Mouse (Mus musculus) adipocyte (in vitro differentiated cells): ENCODE results near the gene Grip1.
A peak's percentile ranks its signal among the peaks of the same experiment; 100 is the strongest.

ENCODE experiments used
- DNase-seq: peaks from one replicate; pipeline ENCODE4 v3.0.0-alpha.2; 2016; ENCODE audit warnings: low spot score

Gene Grip1

DNA sequence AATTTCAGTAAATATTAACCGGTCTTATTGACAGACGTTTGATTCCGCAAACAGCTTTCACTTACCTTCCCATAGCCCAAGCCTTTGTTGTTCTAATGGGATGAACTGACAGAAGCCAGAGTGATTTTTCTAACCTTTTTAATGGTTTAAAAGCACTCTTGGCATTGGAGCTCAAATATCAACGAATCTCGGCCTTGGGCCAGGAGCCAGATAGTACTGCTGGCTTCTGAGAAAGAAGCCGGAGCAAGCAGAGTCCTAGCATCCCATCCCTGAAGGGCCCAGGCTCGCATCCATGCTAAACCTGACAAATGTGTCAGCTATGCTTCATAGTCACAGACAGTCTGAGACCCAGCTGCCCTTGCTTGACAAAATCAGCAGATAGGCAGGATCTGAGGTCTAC lies 302.6 kb downstream of the Grip1 start:
- no peak for DNase-seq

DNA sequence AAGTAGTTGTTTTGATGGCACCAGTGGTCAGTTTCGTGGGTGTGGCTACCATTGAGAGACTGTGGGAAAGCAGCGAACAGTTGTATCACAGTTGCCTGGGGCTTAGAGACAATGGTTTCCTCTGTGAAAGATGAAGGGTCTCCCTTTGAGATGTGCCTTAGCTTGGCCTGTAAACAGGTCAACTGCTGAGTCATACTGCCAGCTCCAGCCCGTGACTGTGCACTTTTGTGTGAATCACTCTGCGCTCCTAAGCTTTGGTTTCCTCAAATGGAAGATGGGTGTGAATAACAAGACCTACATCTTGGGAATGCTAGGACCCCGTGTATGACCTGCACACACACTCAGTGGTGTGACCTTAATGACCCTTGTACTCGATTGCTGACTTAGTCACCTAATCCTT lies 303.6 kb downstream of the Grip1 start:
- DNase-seq: no peak

DNA sequence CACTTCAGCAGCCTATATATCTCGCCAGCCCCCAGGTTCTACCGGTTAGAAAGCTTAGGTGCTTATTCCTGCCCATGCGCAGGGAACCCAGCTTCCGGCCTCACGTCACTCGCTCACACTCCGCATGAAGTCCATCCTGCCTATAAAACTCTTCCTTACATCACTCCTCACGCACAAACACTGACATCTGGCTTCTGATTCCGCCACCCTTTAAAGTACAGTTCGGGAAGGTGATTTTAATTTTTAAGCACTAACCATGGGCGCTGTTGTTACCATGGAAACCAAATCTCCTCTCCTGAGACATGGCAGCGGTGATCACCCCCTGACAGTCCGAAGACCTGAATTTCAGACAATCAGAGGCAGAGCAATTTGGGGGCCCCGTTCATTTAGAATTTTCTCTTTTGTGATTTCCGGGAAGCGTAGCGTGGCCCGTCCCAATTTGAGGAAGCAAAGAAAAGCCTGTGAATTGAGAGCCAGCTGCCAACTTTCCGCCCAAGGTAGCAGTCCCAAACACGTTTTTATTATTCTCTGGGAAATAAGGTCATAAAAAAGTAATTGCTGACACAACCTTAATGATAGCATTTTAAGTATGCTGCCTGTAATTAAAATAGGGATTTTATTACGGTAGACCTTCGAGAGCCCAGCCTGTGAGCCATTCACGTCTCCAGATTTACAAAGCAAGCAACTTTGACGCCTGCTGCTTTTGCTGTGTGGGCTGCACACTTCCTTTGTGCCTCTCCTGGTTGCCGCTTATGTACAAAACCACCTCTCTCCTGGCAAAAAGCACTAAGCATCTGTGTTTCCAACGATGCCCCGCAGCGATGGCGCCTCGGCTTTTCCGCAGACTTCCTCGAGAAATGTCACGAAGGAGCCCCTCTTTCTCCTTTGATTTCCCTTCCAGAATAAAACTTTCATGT lies 308.1 kb downstream of the Grip1 start:
- no peak for DNase-seq

DNA sequence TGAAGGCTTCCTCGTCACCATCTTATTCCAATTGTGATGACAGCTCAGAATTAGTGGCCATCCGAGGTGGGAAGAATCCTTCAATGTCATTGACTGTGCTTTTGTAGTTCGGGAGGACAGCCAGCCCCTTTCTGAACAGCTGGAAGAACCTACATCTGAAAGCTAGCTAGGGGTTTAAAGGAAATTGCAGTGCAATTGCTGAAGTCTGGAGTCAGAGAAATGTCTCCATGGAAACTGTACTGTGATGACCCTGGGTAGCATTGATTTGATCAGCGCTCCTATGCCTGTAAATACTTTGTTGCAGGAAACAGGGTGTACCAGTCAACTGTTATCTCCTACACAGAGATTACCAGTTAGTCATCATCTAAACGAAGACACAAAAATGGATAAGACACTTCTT lies 325.2 kb downstream of the Grip1 start:
- DNase-seq: no peak

DNA sequence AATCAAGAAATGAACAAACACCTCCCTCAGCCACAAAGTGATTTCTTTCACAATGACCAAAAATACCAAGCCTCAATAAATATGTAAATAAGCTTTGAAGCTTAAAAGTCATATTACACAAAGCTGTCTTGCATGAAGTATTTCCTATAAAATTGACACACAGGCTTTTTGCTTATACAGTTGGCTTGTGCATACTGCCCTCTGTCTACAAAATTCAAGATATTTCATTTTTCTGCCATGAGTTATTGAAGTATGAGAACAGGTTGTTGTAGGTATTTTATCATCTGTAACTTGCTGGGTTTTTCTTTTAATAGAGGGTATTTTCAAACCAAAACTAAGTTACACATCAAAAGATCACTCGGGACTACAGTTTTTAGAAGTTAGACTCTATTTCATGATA lies 326.0 kb downstream of the Grip1 start:
- DNase-seq: no peak

DNA sequence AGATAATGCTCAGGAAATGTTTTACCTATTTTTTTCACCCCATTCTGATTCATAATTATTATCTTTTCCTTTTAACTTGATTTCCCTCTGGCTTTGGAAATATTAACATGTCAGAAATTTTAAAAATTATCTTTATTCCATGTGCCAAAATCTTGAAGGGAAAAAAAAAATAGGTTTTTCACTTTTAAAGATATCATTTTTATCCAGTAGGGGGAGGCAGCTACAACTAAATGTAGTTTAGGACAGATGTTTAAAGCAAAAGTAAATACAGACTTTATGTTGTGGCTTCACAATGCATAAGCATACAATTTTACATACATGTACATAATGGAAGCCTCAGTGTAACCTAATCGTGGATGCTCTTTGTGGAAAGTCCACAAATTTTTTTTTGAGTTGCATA lies 336.9 kb downstream of the Grip1 start:
- peak; percentile 15 for DNase-seq

DNA sequence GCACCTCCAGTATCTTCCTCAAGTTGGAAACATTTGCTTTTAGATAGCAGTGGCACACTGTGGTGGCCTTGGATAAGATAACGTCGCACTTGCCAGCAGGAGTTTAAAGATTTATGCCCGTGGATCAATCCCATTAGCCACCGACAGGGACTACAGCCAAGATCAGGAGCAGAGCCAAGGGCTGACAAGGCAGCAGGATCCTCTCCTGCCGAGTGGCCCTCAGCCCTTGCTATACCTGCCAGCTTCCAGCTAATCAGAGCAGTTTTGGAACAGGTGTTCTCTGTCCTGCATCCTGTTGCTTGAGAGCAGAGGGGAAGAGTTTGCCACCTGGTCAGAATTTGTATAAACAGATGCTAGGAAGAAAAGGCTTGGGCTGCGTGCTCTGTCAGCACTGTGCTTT lies 348.8 kb downstream of the Grip1 start:
- no peak for DNase-seq

DNA sequence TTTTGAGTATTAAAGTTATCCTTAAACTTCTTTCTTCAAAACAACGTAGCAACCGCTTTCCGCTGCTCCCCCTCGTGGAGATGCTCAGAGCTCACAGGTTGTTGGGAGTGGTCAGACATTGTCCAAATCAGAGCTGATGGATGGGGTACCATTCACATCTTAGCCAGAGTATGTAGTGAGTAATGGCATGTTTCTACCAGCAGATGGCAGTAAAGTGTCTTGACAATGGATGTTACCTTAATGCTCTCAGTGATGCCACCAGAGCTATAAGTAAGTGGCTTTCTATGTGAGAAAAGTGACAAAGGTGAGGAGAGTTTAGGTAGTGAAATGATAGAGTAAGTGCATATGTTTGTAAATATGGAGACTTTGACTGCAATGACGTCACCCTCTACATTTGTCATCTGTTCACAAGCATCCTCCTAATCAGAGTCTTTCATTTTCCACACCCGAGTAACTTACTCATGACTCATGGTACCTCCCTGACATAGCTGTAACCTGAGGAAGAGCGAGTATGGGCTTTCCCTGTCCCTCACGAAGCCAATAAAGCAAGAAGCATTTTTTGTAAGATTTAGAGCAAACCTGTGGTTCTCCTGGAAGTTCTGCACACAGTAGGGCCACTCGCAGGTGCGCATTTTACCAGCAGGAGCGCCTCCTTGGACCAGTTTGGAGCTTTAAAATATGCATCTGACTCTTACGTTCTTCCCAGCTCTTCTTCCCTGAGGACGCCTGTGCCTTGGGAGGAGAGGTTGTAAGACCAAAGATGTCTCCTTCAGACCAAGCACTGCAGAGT lies 350.2 kb downstream of the Grip1 start:
- DNase-seq: peak; percentile 55

DNA sequence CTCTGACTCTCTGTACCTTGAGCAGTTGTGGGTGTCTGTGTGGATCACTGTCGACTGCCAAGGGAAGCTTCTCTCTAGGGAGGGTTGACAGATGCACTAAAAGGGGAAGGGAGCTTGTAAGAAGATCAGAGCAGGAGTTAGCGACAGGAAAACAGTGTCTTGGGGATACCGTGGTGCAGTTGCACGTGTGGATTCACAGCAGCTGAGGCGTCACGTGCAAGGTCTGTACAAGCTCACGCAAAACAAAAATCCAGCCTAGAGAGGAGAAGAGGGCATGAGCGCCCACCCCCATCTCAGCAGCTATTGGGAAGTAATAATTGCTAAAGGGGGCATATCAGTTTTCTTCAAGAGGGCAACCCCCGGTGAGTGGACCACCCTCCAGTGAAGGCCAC lies 350.8 kb downstream of the Grip1 start:
- no peak for DNase-seq

DNA sequence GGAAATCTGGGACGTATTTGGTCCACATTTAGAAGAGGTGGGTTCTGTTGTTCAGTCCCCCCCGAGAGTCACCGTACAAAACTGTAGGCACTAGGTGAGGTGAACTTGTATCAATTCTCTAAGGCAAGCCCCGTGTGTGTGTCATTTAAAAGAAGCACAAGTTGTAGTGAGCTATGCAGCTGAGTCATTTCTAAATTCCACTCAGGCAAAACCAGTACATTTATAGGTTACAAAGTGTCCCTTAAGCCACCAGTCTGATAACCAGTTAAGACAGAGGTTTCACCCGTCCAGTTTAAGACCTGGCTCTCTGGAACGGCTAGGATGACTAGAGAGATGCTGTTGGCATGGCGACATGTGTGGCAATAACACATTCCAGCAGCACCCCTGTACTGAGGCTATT lies 351.5 kb downstream of the Grip1 start:
- no peak for DNase-seq

DNA sequence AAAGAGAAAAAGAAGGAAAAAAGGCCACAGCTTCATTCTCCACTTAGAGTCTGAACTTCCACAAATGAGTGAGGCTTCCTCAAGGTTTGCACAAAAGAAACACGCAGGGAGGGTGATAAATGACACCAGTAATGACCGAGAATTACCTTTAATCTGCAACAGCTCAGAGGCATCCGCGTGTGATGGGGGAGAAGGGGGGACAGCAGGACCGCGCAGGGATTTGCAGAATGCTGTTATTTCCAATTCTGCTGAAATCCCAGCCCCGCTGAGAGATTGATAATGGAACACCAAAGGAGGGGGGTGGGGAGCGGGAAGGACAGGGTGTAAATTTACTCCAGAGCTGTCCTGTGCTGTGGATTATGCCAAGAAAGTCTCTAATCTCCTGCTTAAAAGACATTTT lies 352.5 kb downstream of the Grip1 start:
- no peak for DNase-seq

DNA sequence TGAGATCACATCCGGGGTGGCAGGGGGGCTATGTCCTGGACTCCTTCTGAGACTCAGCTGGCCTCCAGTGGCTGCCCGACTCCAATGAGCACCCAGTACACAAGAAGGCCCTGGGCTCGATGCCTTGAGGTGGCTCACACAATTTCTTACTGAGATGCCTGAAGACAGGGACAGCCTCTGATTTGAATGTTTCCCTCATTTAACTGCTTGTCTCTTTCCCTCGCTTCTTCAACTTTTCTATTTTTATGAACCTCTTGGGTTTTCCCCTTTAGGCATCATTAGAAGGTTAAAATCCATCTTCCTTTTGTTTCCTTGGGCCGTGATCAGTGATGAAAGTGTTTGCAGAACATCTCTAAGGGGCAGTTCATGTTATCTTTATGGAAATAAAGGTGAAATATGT lies 354.8 kb downstream of the Grip1 start:
- no peak for DNase-seq

DNA sequence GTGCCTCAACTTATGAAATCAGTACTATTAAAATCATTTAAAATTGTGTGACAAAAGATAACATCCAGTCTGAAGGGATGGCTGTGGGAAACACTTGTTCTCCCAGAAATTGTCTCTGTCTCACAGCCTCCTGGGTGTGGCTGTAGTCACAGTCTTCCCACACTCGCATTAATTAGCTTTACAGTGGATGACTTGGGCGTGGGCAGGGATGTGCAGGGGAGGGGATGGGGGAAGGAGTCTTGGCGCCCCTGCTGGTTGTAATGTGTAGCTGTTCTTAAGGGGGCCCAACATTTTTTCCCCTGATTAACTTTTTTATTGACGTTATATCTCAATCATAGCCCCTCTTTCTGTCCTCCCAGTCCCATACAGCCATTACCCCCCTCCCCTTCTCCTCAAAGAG lies 360.5 kb downstream of the Grip1 start:
- no peak for DNase-seq

DNA sequence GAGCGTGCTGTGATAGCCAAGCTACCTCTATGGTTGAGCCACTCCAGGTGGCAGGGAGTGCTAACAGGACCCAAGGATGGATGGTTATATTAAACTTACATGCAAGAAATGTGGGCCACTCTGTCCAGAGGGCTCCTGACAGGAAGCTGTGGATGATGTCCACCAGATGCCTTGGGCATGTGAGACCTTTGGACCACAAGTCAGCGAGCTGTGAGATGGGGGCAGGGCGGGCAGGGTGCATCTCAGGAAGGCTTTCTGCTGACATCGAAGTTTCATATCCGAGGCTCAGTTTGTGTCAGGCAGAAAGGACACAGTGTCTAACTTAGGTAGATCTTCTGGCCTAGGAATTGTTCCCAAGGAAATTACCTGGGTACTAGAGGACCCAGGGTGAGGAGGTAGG lies 362.4 kb downstream of the Grip1 start:
- no peak for DNase-seq

DNA sequence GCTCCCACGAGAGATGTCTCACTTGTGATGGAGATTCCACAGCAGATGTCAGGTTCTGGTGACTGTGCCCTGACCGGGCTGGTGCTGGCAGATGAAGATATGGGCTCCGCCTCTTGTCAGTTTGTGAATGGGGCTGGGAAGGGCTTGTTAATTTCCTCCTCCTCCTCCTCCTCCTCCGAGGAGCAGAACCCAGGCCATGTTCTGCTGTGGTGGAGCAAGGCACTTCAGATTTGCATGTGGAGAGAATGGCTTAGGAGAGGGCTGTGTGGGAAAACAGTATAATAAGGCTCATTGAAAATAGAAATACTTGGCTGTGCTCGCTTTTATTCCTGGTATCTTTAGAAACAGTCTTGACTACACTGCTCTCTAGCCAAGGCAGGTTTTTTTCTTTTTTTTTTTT lies 364.8 kb downstream of the Grip1 start:
- DNase-seq: no peak

DNA sequence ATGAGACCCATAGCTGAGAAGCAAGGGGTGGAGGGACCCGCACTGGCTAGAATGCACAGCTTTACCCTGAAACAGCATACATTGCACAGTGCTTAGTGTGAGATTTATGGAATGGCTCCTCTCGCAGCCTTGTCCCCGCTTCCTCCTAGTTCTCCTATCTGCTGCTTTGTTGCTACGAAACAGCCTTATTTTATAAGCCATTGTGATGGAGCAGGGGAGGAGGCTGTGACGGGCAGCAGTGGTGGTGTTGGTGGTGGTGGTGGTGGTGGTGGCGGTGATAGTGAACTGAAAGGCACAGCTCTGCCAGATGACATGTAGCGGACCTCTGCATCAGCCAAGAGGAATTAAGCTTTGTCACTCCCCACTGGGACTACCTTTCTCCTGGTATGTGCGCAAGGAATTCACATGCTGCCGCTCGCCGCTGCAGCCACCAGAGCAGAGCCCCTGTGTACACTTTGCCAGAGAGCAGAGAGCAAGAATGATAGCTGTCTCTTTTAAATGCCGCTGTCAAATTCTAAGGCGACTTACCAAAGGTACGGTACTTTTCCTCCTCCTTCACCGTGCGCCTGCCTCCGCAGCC lies 365.6 kb downstream of the Grip1 start:
- no peak for DNase-seq

DNA sequence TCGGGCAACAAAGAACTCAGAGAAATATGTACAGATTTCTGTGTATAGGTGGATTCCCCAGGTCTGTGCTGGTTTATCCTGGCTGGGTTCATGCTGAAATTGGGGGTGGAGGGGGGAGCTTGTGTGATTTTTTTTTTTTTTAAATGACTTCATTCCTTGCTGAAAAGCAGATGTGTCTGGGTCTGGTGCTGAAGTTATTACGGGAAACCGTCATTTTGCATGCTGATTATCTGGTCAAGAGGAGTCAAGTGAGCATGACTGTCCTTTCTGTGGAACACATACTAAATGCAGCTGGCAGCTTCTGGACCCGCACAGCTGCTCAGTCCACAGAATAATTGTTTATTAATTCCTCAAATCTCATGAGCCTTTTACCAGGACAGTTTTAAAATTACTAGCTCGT lies 366.1 kb downstream of the Grip1 start:
- no peak for DNase-seq

DNA sequence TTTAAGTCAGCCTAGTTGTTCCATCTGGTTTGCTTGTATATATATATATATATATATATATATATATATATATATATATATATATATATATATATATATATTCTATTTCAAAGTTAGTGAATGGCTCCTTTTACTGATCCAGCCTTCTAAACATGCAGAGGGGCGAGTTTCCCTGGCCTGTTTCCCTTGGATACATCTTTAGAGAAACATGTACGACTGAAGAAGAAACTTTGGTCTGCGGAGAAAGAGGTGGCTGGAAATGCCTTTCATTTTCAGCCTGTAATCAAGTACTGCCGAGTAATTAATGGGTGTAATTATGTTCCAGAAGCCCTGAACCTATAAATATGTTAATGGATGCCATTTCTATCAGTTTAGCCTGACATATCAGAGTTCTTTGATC lies 366.8 kb downstream of the Grip1 start:
- DNase-seq: no peak

DNA sequence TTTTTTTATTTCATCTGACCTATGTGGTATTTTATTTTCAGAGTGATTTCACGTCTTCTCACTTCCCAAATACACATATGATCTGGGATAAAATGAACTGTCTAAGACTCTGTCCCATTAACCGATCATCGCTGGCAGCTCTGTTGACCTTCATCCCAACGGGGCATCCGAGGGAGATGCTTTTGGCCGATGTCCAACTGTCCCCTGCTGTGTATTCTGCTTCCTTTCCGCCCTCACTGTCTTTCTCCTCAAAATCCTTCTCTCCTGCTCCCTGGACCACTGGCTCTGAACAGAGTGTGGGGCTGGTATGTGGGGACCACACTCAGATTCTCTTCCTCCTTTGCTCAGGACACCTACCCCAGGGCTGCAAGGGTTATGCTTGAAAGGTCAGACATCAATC lies 370.1 kb downstream of the Grip1 start:
- no peak for DNase-seq

DNA sequence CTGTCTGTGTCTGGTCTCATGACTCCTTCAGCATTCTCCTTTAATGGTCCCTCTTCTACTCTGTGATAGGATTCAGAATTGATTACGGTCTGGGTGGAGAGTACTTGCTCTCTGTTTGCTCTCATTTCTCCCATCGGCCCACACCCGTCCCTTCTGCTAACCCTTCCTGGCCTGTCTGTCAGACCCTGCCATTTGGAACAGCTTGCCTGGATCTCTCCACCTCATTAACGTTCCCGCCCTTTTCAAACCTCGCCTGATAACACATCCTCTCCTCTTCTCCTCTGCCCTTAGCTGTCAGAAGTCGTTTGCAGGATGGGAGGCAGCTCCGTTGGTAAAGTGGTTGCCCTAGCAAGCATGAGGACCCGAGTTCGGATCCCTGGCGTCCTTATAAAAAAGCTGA lies 370.9 kb downstream of the Grip1 start:
- DNase-seq: no peak

DNA sequence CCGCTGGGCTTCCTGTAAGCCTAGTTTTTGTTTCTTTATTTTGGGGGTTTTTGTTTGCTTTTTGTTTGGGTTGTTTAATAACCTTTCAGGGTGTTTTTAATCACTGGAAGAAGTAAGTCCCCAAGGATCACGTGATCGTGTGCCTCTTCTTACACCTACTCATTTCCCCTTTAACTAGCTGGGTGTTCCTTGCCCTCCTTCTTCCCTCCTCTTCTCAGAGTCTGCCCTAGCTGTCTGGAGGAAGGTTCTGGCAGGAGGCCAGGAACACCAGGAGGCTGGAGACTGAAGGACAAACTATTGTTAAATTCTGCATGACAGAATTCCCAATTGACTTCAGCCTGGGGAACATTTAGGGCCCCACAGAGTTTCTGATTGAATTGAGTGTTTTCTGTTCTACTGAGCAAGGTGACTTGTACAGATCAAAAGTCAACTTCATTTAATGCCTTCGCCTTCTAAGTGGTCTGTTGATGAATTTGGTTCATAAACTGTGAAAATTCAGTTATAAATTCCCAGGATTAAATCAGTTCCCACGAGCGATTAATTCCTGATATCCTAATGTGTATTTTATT lies 376.8 kb downstream of the Grip1 start:
- peak; percentile 47 for DNase-seq

DNA sequence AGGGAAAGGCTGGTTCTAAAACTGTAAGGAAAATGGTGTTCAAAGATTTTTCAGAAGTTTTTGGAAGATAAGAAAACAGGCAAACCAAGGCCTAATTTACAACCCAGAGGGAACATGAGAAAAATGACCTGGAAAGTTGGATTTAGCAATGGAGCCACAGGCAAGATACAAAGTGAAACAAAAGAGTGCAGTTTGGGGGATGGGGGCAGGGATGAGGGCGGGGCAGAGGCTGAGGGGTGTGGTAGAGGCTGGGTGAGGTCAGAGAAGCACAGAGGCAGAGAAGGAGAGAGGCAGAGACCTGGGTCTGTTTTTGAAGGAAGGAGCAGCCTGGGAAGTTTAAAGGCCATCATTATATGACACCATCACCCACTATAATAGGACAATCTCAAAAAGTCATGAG lies 377.5 kb downstream of the Grip1 start:
- DNase-seq: no peak

DNA sequence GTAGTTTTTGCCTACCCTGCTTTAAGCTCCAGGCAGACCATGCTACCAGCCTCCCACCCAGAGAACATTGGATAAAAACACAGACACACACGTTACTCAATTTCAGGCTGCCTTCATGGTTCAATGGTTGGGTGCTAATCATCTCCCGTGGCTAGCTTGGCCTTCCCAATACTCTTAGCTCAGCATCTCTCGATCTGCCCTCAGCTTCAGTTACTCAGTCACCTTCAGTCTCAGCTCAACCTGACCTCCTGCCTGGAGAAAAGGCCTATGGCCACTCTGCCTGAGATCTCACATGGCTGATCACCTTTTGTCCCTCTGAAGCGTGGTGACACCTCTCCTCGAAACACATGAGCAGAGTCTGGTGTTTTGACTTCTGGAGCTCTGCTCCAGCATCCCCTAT lies 379.7 kb downstream of the Grip1 start:
- no peak for DNase-seq
